Mouse (Mus musculus) limb, embryonic 15.5 days (tissue): ENCODE results near the gene Jmjd1c. TPM values are rescaled to one million over a fixed set of nuclear protein-coding genes. Genes with fewer than 3 reads are reported as not detected.

ENCODE experiments used
- ATAC-seq: fragments of 200-750 bp; cut with Nextera tagmentation; 2 replicates; pipeline ENCODE4 v1.8.0; 2017; ENCODE audit warnings: low read depth, moderate TSS enrichment; ENCODE audit not compliant: insufficient number of reproducible peaks, low FRiP score, low TSS enrichment
- H3K27ac ChIP-seq: fragments of 300-500 bp; sonication (generic); 2 replicates; pipeline ENCODE4 v1.5.1; 2015; ENCODE audit warnings: moderate library complexity, mild to moderate bottlenecking, inconsistent platforms
- H3K27me3 ChIP-seq: fragments of 300-500 bp; sonication (generic); 2 replicates; pipeline ENCODE4 v1.6.1; 2015; ENCODE audit warnings: inconsistent platforms
- H3K36me3 ChIP-seq: fragments of 300-500 bp; sonication (generic); 2 replicates; pipeline ENCODE4 v1.6.1; 2015; ENCODE audit warnings: inconsistent platforms
- H3K4me1 ChIP-seq: fragments of 300-500 bp; sonication (generic); 2 replicates; pipeline ENCODE4 v1.6.1; 2015; ENCODE audit warnings: inconsistent platforms
- H3K4me2 ChIP-seq: fragments of 300-500 bp; sonication (generic); 2 replicates; pipeline ENCODE4 v1.6.1; 2015; ENCODE audit warnings: mild to moderate bottlenecking, inconsistent platforms
- H3K4me3 ChIP-seq: fragments of 300-500 bp; sonication (generic); 2 replicates; pipeline ENCODE4 v1.5.1; 2015; ENCODE audit warnings: mild to moderate bottlenecking, inconsistent platforms
- H3K9ac ChIP-seq: fragments of 300-500 bp; sonication (generic); 2 replicates; pipeline ENCODE4 v1.6.1; 2015; ENCODE audit warnings: inconsistent platforms
- H3K9me3 ChIP-seq: fragments of 300-500 bp; sonication (generic); 2 replicates; pipeline ENCODE4 v1.6.1; 2016; ENCODE audit warnings: inconsistent platforms
- WGBS: fragments of 180-500 bp; shearing (Covaris S2); methylation state at CpG from one replicate; pipeline ENCODE4 v1.1.7; 2015; 5-methylcytosine and 5-hydroxymethylcytosine counted together
- polyA plus RNA-seq: library from polyadenylated mRNA; unstranded; fragments of >200 nt; fragmentation: Nextera tagmentation; extraction: Ambion mirVana; gene quantifications from 2 replicates; pipeline ENCODE4 v1.2.1, GENCODE M21; 2015

Jmjd1c gene
- polyA plus RNA-seq, 1 experiment from 2014 or later, result 46.5 TPM

GRCm38 (mm10) chr10:67174049-67174448, 78.1 kb downstream of the Jmjd1c start:
- no peak overlapping the region for H3K27ac ChIP-seq
- no peak for ATAC-seq
- WGBS, result 92% methylated on average over 1 of the region's 1 CpGs

GRCm38 (mm10) chr10:67176031-67176430, 80.1 kb downstream of the Jmjd1c start:
- no peaks in the 10 kb centered on the region; the same call in 1 of the 2 replicates for H3K4me1 ChIP-seq
- no peaks in the 10 kb centered on the region for H3K9me3 ChIP-seq
- no peaks in the 10 kb centered on the region for H3K27me3 ChIP-seq
- no peak for ATAC-seq
- H3K27ac ChIP-seq, result no peak overlapping the region
- H3K4me3 ChIP-seq, result no peak overlapping the region
- 81% methylated on average over 7 of the region's 7 CpGs for WGBS
- no peak overlapping the region for H3K9ac ChIP-seq
- no peaks in the 10 kb centered on the region for H3K36me3 ChIP-seq
- H3K4me2 ChIP-seq, result no peak overlapping the region

More at GRCm38 (mm10) chr10:67174049-67174448, 78.1 kb downstream of the Jmjd1c start:
- Histone ChIP-seq H3K27me3 (no peaks in the 10 kb centered on the region), H3K4me1 (no peaks in the 10 kb centered on the region; the same call in 1 of the 2 replicates), H3K4me3 (no peak overlapping the region), H3K9me3 (no peaks in the 10 kb centered on the region), H3K36me3 (no peaks in the 10 kb centered on the region), H3K4me2 (no peak overlapping the region), H3K9ac (no peak overlapping the region)

- H3K36me3 ChIP-seq, result no peaks in the 10 kb centered on the region
- no peak overlapping the region for H3K4me3 ChIP-seq
- no peaks in the 10 kb centered on the region for H3K27me3 ChIP-seq
- H3K9me3 ChIP-seq, result no peaks in the 10 kb centered on the region
- WGBS, result 71% methylated on average over 3 of the region's 3 CpGs
- no peak overlapping the region for H3K4me2 ChIP-seq
- no peak overlapping the region for H3K9ac ChIP-seq
- H3K27ac ChIP-seq, result no peak overlapping the region
- ATAC-seq, result no peak
- H3K4me1 ChIP-seq, result no peaks in the 10 kb centered on the region; the same call in 1 of the 2 replicates
Observed at GRCm38 (mm10) chr10:67176932-67177331, 81.0 kb downstream of the Jmjd1c start.

- WGBS, result 46% methylated on average over 4 of the region's 4 CpGs
- Histone ChIP-seq H3K36me3 (no peaks in the 10 kb centered on the region), H3K27me3 (no peaks in the 10 kb centered on the region), H3K4me3 (no peak overlapping the region), H3K9ac (no peak overlapping the region), H3K4me1 (no peaks in the 10 kb centered on the region; the same call in 1 of the 2 replicates), H3K4me2 (no peak overlapping the region), H3K27ac (no peak overlapping the region), H3K9me3 (no peaks in the 10 kb centered on the region)
- ATAC-seq, result no peak
Observed at GRCm38 (mm10) chr10:67177410-67177809, 81.5 kb downstream of the Jmjd1c start.

GRCm38 (mm10) chr10:67180021-67180420, 84.1 kb downstream of the Jmjd1c start:
- peaks cover 3% of the 10 kb centered on the region; the same call in 1 of the 2 replicates for H3K4me1 ChIP-seq
- H3K27ac ChIP-seq, result no peak overlapping the region
- no peaks in the 10 kb centered on the region for H3K27me3 ChIP-seq
- no peak overlapping the region for H3K4me3 ChIP-seq
- H3K9me3 ChIP-seq, result no peaks in the 10 kb centered on the region
- 86% methylated on average over 8 of the region's 8 CpGs for whole genome bisulfite sequencing
- H3K36me3 ChIP-seq, result no peaks in the 10 kb centered on the region
- H3K9ac ChIP-seq, result no peak overlapping the region
- ATAC-seq, result no peak
- H3K4me2 ChIP-seq, result no peak overlapping the region

- ATAC-seq, result no peak
- 47% methylated on average over 5 of the region's 5 CpGs for WGBS
- H3K4me3 ChIP-seq, result no peak overlapping the region
- no peak overlapping the region for H3K27ac ChIP-seq
- peaks cover 3% of the 10 kb centered on the region; the same call in 1 of the 2 replicates for H3K4me1 ChIP-seq
- no peaks in the 10 kb centered on the region for H3K27me3 ChIP-seq
- H3K36me3 ChIP-seq, result no peaks in the 10 kb centered on the region
- H3K9me3 ChIP-seq, result no peaks in the 10 kb centered on the region
- H3K9ac ChIP-seq, result no peak overlapping the region
- H3K4me2 ChIP-seq, result no peak overlapping the region
Observed at GRCm38 (mm10) chr10:67180799-67181198, 84.9 kb downstream of the Jmjd1c start.

- H3K27ac ChIP-seq, result peak overlapping the region; percentile 50; the same call in 1 of the 2 replicates
- H3K27me3 ChIP-seq, result no peaks in the 10 kb centered on the region
Observed at GRCm38 (mm10) chr10:67182651-67183050, 86.7 kb downstream of the Jmjd1c start.

GRCm38 (mm10) chr10:67183086-67183485, 87.2 kb downstream of the Jmjd1c start:
- Histone ChIP-seq H3K27me3 (no peaks in the 10 kb centered on the region), H3K27ac (no peak overlapping the region), H3K4me2 (no peak overlapping the region), H3K36me3 (no peaks in the 10 kb centered on the region), H3K9me3 (no peaks in the 10 kb centered on the region), H3K4me3 (no peak overlapping the region), H3K4me1 (0 out of 2 replicates have a peak, but pooled peaks cover 3% of the 10 kb centered on the region), H3K9ac (no peak overlapping the region)
- 88% methylated on average over 1 of the region's 1 CpGs for WGBS
- no peak for ATAC-seq

More at GRCm38 (mm10) chr10:67182651-67183050, 86.7 kb downstream of the Jmjd1c start:
- no peak for ATAC-seq
- Histone ChIP-seq H3K4me2 (no peak overlapping the region), H3K9ac (no peak overlapping the region), H3K9me3 (no peaks in the 10 kb centered on the region), H3K4me1 (0 out of 2 replicates have a peak, but pooled peaks cover 3% of the 10 kb centered on the region), H3K36me3 (no peaks in the 10 kb centered on the region), H3K4me3 (no peak overlapping the region)
- WGBS, result 42% methylated on average over 3 of the region's 3 CpGs

GRCm38 (mm10) chr10:67184441-67185070, 88.6 kb downstream of the Jmjd1c start:
- Histone ChIP-seq H3K27me3 (no peaks in the 10 kb centered on the region), H3K27ac (no peak overlapping the region), H3K36me3 (no peaks in the 10 kb centered on the region), H3K9ac (no peak overlapping the region), H3K4me3 (no peak overlapping the region), H3K9me3 (no peaks in the 10 kb centered on the region), H3K4me2 (no peak overlapping the region), H3K4me1 (peaks cover 7% of the 10 kb centered on the region; the same call in 1 of the 2 replicates)
- no peak for ATAC-seq
- 57% methylated on average over 3 of the region's 3 CpGs for WGBS

GRCm38 (mm10) chr10:67185491-67186081, 89.7 kb downstream of the Jmjd1c start:
- peak overlapping the region; percentile 35; the same call in 1 of the 2 replicates for H3K9ac ChIP-seq
- H3K4me2 ChIP-seq, result peak overlapping the region; percentile 56
- H3K4me1 ChIP-seq, result peaks cover 7% of the 10 kb centered on the region; the same call in 1 of the 2 replicates
- H3K9me3 ChIP-seq, result no peaks in the 10 kb centered on the region
- no peaks in the 10 kb centered on the region for H3K27me3 ChIP-seq
- no peaks in the 10 kb centered on the region for H3K36me3 ChIP-seq
- peak; percentile 94 for ATAC-seq
- H3K27ac ChIP-seq, result peak overlapping the region; percentile 91
- WGBS, result under 1% methylated on average over 23 of the region's 23 CpGs
- peak overlapping the region; percentile 48 for H3K4me3 ChIP-seq

GRCm38 (mm10) chr10:67186489-67186888, 90.6 kb downstream of the Jmjd1c start:
- no peak for ATAC-seq
- no peaks in the 10 kb centered on the region for H3K9me3 ChIP-seq
- no peaks in the 10 kb centered on the region for H3K27me3 ChIP-seq
- H3K36me3 ChIP-seq, result no peaks in the 10 kb centered on the region
- H3K4me2 ChIP-seq, result peak overlapping the region; percentile 56
- peaks cover 7% of the 10 kb centered on the region; the same call in 1 of the 2 replicates for H3K4me1 ChIP-seq
- peak overlapping the region; percentile 65 for H3K27ac ChIP-seq
- H3K9ac ChIP-seq, result no peak overlapping the region
- H3K4me3 ChIP-seq, result peak overlapping the region; percentile 48

GRCm38 (mm10) chr10:67187001-67187453, 91.1 kb downstream of the Jmjd1c start:
- Histone ChIP-seq H3K27ac (peak overlapping the region; percentile 65), H3K36me3 (no peaks in the 10 kb centered on the region), H3K4me3 (peak overlapping the region; percentile 48), H3K9ac (no peak overlapping the region), H3K9me3 (no peaks in the 10 kb centered on the region), H3K4me2 (peak overlapping the region; percentile 56), H3K4me1 (peaks cover 7% of the 10 kb centered on the region; the same call in 1 of the 2 replicates), H3K27me3 (no peaks in the 10 kb centered on the region)
- 7% methylated on average over 5 of the region's 5 CpGs for WGBS
- ATAC-seq, result no peak
